Mouse (Mus musculus): Measurements from ENCODE around the gene Cyb5d2. TPM values are rescaled to one million over a fixed set of nuclear protein-coding genes. Genes with fewer than 3 reads are reported as not detected.
"Not testable (repeated sequence)": the region's sequence is repeated elsewhere in the genome, so short reads cannot be mapped to it uniquely, and the experiment has no call there.

The Cyb5d2 gene
- total RNA-seq, 2 experiments from 2014 or later: 15.2 to 18.0 TPM

DNA sequence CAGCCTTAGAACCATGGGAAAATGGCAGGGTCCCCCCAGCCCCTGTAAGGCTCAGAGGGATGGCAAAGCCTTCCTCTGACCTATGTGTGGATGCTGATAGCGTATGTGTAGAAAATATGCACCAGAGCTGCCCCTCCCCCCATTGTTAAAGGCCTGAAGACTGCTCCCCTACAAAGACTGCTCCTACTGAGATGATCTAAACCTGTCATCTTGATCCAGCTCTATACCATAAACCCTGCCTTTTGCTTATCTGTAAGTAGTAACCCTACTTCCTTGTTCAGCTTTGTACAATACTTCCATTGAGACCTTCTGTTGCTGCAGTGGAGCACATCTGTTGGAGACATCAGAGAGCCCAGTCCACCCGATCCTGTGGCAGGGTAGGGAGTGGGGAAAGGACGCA is 9.3 kb upstream of the Cyb5d2 start:
- no peak overlapping the region for H3K4me3 ChIP-seq
- intact Hi-C loops (cut with DNase I): no loop called here
- TF ChIP-seq CTCF (IDR thresholded peaks at IDR 0.05): no peak

DNA sequence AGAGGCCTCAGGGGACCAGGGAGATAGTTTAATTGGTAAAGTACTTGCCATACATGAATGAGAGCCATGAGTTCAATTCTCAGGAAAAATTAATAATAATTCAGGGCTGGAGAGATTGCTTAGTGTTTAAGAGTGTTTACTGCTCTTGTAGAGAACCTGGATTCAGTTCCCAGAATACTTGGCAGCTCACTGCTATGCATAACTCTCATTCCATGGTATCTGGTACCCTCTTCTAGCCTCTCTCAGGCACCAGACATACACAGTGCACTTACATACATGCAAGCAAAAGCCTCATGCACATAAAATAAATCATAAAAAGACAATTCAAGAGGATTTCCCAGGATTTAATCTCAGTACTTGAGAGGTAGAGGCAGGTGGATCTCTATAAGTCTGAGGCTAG is 8.6 kb upstream of the Cyb5d2 start:
- TF ChIP-seq CTCF (IDR thresholded peaks at IDR 0.05): no peak
- no peak for DNase-seq (ENCODE audit: extremely low spot score in 1 of 2, low spot score in 2 of 2)
- no peak overlapping the region for H3K27ac ChIP-seq
- intact Hi-C loops (cut with DNase I): no loop called here
- no peak overlapping the region for H3K4me3 ChIP-seq

More for the DNA sequence above, 9.3 kb upstream of the Cyb5d2 start:
- no peak overlapping the region for H3K27ac ChIP-seq
- no peak for DNase-seq (ENCODE audit: extremely low spot score in 1 of 2, low spot score in 2 of 2)

GRCm38 (mm10) chr11:72803038-72803437 is 7.1 kb upstream of the Cyb5d2 start:
- Histone ChIP-seq H3K27ac (no peak overlapping the region), H3K4me3 (no peak overlapping the region)
- no peak for DNase-seq (ENCODE audit: extremely low spot score in 1 of 2, low spot score in 2 of 2)
- intact Hi-C loops (cut with DNase I): no loop called here
- no peak for TF ChIP-seq CTCF (IDR thresholded peaks at IDR 0.05)

DNA sequence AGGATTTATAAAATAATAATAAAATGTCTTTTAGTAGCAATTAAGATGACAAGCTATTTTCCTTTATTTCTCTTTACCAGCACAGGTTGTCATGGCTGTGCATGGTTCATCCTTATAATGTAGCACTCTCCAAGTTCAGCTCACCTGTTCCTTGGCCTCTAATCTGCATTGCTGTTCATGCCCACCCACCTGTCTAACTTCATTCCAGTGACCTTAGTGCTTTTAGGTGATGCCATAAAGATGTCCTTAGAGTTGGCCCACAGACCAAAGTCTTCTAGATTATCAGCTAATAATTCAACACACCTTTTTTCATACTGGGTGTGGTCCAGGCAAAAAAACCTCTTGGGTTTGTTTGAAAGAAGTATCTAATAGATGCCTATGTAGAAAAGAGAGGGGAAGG is 5.2 kb upstream of the Cyb5d2 start:
- no peak for TF ChIP-seq CTCF (IDR thresholded peaks at IDR 0.05)

GRCm38 (mm10) chr11:72798112-72798511 is 2.2 kb upstream of the Cyb5d2 start:
- no peak overlapping the region for H3K27ac ChIP-seq
- no peak for TF ChIP-seq CTCF (IDR thresholded peaks at IDR 0.05)
- intact Hi-C loops (cut with DNase I): loop anchor here (5.0 kb wide), 1 partner anchor 191 kb away; the partner anchor contains the start of gene Ube2g1
- no peak overlapping the region for H3K4me3 ChIP-seq
- no peak for DNase-seq (ENCODE audit: extremely low spot score in 1 of 2, low spot score in 2 of 2)

More for the DNA sequence above, 5.2 kb upstream of the Cyb5d2 start:
- no peak for DNase-seq (ENCODE audit: extremely low spot score in 1 of 2, low spot score in 2 of 2)
- intact Hi-C loops (cut with DNase I): no loop called here
- no peak overlapping the region for H3K4me3 ChIP-seq
- H3K27ac ChIP-seq: no peak overlapping the region

DNA sequence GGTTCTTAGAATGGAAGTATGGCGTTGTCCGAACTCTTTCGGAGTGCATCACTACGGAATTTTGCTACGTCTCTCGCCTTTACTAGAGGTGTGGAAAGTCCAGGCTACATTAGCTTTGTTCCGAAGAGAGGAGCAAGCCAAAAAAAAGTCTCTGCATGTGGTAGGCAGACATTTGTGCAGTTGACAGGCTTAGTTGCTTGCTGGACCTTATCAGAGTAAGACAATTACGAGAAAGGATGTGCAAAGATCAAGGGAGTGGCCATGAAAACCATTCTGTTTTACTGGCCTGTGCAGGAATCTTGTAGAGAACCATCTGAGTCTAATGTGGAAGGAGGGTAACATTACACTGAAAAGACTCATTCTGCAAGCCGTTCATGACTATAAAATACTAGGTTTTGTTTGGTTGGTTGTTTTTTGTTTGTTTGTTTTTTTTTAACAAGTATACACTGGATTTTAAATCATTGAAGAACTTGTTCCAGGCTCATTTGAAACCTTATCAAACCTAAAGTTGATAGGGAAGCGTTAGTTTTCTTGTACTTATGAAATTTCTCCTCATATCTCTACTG is 914 bp upstream of the Cyb5d2 start:
- Histone ChIP-seq H3K4me3 (peak overlapping the region; percentile 93), H3K27ac (no peak overlapping the region; the same call in 1 of the 2 replicates)
- no peak for TF ChIP-seq CTCF (IDR thresholded peaks at IDR 0.05)
- no peak for DNase-seq (ENCODE audit: extremely low spot score in 1 of 2, low spot score in 2 of 2)
- intact Hi-C loops (cut with DNase I): loop anchor here (5.0 kb wide), 1 partner anchor 190 kb away; the partner anchor contains the start of gene Ube2g1

- DNase-seq (ENCODE audit: extremely low spot score in 1 of 2, low spot score in 2 of 2): no peak
- peak overlapping the region; percentile 93 for H3K4me3 ChIP-seq
- intact Hi-C loops (cut with DNase I): loop anchor here (5.0 kb wide), 1 partner anchor 189 kb away; the partner anchor contains the start of gene Ube2g1
Observed at GRCm38 (mm10) chr11:72796296-72796687, 350 bp upstream of the Cyb5d2 start.

DNA sequence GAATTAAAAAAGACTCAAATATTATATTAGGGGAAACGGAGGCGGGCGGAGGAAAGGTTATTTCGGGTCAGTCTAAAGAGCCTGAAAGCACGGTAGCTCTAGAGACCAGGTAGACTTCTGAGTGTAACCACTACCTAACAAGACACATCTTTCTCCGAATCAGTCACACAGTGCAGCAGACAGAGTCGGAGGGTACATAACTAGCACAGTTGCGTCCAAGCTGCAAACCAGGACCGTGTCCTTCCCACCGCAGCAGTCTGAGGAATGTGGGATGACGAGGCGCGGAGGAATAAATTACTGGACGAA is 840 bp downstream of the Cyb5d2 start:
- H3K27ac ChIP-seq: peak overlapping the region; percentile 96
- intact Hi-C loops (cut with DNase I): loop anchor here (5.0 kb wide), 1 partner anchor 188 kb away; the partner anchor contains the start of gene Ube2g1
- TF ChIP-seq CTCF (IDR thresholded peaks at IDR 0.05): no peak
- no peak for DNase-seq (ENCODE audit: extremely low spot score in 1 of 2, low spot score in 2 of 2)
- H3K4me3 ChIP-seq: peak overlapping the region; percentile 93

More at GRCm38 (mm10) chr11:72796296-72796687, 350 bp upstream of the Cyb5d2 start:
- peak overlapping the region; percentile 96 for H3K27ac ChIP-seq
- no peak for TF ChIP-seq CTCF (IDR thresholded peaks at IDR 0.05)

GRCm38 (mm10) chr11:72792033-72792432 is 3.9 kb downstream of the Cyb5d2 start:
- DNase-seq (ENCODE audit: extremely low spot score in 1 of 2, low spot score in 2 of 2): no peak
- H3K4me3 ChIP-seq: no peak overlapping the region
- no peak overlapping the region for H3K27ac ChIP-seq
- no peak for TF ChIP-seq CTCF (IDR thresholded peaks at IDR 0.05)
- intact Hi-C loops (cut with DNase I): no loop called here

GRCm38 (mm10) chr11:72782503-72782902 is 13.4 kb downstream of the Cyb5d2 start:
- intact Hi-C loops (cut with DNase I): no loop called here
- no peak for TF ChIP-seq CTCF (IDR thresholded peaks at IDR 0.05)
- DNase-seq (ENCODE audit: extremely low spot score in 1 of 2, low spot score in 2 of 2): no peak

GRCm38 (mm10) chr11:72782103-72782502 is 13.8 kb downstream of the Cyb5d2 start:
- intact Hi-C loops (cut with DNase I): no loop called here

More at GRCm38 (mm10) chr11:72782503-72782902, 13.4 kb downstream of the Cyb5d2 start:
- no peak overlapping the region for H3K4me3 ChIP-seq
- H3K27ac ChIP-seq: no peak overlapping the region

GRCm38 (mm10) chr11:72778957-72779356 is 17.0 kb downstream of the Cyb5d2 start:
- no peak for DNase-seq (ENCODE audit: extremely low spot score in 1 of 2, low spot score in 2 of 2)
- Histone ChIP-seq H3K4me3 (no peak overlapping the region), H3K27ac (no peak overlapping the region)
- no peak for TF ChIP-seq CTCF (IDR thresholded peaks at IDR 0.05)
- intact Hi-C loops (cut with DNase I): no loop called here

More at GRCm38 (mm10) chr11:72782103-72782502, 13.8 kb downstream of the Cyb5d2 start:
- no peak overlapping the region for H3K27ac ChIP-seq
- no peak for TF ChIP-seq CTCF (IDR thresholded peaks at IDR 0.05)
- DNase-seq (ENCODE audit: extremely low spot score in 1 of 2, low spot score in 2 of 2): no peak
- H3K4me3 ChIP-seq: no peak overlapping the region

DNA sequence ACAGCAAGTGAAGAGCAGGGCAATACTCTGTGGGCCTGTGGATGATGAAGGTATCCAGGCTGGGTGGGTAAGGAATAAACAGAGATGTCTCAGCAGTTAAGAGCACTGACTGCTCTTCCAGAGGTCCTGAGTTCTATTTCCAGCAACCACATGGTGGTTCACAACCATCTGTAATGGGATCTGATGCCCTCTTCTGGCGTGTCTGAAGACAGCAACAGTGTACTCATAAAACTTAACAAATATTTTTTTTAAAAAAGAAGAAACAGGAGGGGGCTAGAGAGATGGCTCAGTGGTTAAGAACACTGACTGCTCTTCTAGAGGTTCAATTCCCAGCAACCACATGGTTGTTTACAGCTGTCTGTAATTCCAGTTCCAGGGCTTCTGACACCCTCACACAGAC is 23.3 kb downstream of the Cyb5d2 start:
- intact Hi-C loops (cut with DNase I): not testable (repeated sequence)

More for the DNA sequence above, 23.3 kb downstream of the Cyb5d2 start:
- not testable (repeated sequence) for H3K27ac ChIP-seq; H3K4me3 ChIP-seq; DNase-seq (ENCODE audit: extremely low spot score in 1 of 2, low spot score in 2 of 2)
- TF ChIP-seq CTCF (IDR thresholded peaks at IDR 0.05): peak; percentile 27
